Mouse (Mus musculus): ENCODE data around the gene Sec23b. TPM values are rescaled to one million over a fixed set of nuclear protein-coding genes. Genes with fewer than 3 reads are reported as not detected.
"Not testable (repeated sequence)": the region's sequence is repeated elsewhere in the genome, so short reads cannot be mapped to it uniquely, and the experiment has no call there.

Sec23b gene
- polyA plus RNA-seq, 1 experiment from 2014 or later = 127 TPM

- H3K36me3 ChIP-seq (ENCODE audit: control insufficient read depth, insufficient read depth, low read length); H3K4me2 ChIP-seq (ENCODE audit: low read depth); ATAC-seq (ENCODE audit: insufficient read depth, low FRiP score, low TSS enrichment); H3K9ac ChIP-seq (ENCODE audit: low read length); H3K4me3 ChIP-seq (ENCODE audit: low read depth, low read length); DNase-seq (ENCODE audit: low spot score); H3K27me3 ChIP-seq (ENCODE audit: control insufficient read depth, insufficient read depth, low read length); H3K27ac ChIP-seq (ENCODE audit: low read depth, low read length); H3K9me3 ChIP-seq (ENCODE audit: control insufficient read depth, low read length); H3K4me1 ChIP-seq (ENCODE audit: control insufficient read depth, insufficient read depth, low read length): not testable (repeated sequence)
- 67% methylated on average over 8 of the region's 8 CpGs for WGBS
Measured at GRCm38 (mm10) chr2:144593036-144593435, 37.0 kb downstream of the Sec23b start.

- Histone ChIP-seq H3K27ac (ENCODE audit: low read depth, low read length) (no peak within 1 kb of the TSS), H3K9me3 (ENCODE audit: control insufficient read depth, low read length) (no peaks in the 10 kb centered on the region), H3K4me3 (ENCODE audit: low read depth, low read length) (peak within 1 kb of the TSS; percentile 60), H3K9ac (ENCODE audit: low read length) (peak within 1 kb of the TSS; percentile 53), H3K4me2 (ENCODE audit: low read depth) (peak within 1 kb of the TSS; percentile 55), H3K4me1 (ENCODE audit: control insufficient read depth, insufficient read depth, low read length) (no peaks in the 10 kb centered on the region), H3K27me3 (ENCODE audit: control insufficient read depth, insufficient read depth, low read length) (no peaks in the 10 kb centered on the region), H3K36me3 (ENCODE audit: control insufficient read depth, insufficient read depth, low read length) (no peaks in the 10 kb centered on the region)
- ATAC-seq (ENCODE audit: insufficient read depth, low FRiP score, low TSS enrichment) (peak; percentile 97), DNase-seq (ENCODE audit: low spot score) (peak; percentile 85)
- WGBS = 2% methylated on average over 31 of the region's 31 CpGs
Measured at GRCm38 (mm10) chr2:144593951-144594651, 38.1 kb downstream of the Sec23b start, which contains the start of gene Smim26. Gene Smim26 (plus strand): TSS chr2:144594054.

GRCm38 (mm10) chr2:144598006-144598405 lies 42.0 kb downstream of the Sec23b start:
- H3K4me3 ChIP-seq (ENCODE audit: low read depth, low read length) = no peak overlapping the region
- no peaks in the 10 kb centered on the region for H3K27me3 ChIP-seq (ENCODE audit: control insufficient read depth, insufficient read depth, low read length)
- H3K27ac ChIP-seq (ENCODE audit: low read depth, low read length) = no peak overlapping the region
- H3K4me2 ChIP-seq (ENCODE audit: low read depth) = no peak overlapping the region
- no peak overlapping the region for H3K9ac ChIP-seq (ENCODE audit: low read length)
- 79% methylated on average over 2 of the region's 2 CpGs for WGBS
- ATAC-seq (ENCODE audit: insufficient read depth, low FRiP score, low TSS enrichment) (no peak), DNase-seq (ENCODE audit: low spot score) (no peak)
- H3K4me1 ChIP-seq (ENCODE audit: control insufficient read depth, insufficient read depth, low read length) = no peaks in the 10 kb centered on the region
- H3K36me3 ChIP-seq (ENCODE audit: control insufficient read depth, insufficient read depth, low read length) = no peaks in the 10 kb centered on the region
- H3K9me3 ChIP-seq (ENCODE audit: control insufficient read depth, low read length) = no peaks in the 10 kb centered on the region

- Histone ChIP-seq H3K4me1 (ENCODE audit: control insufficient read depth, insufficient read depth, low read length) (no peaks in the 10 kb centered on the region), H3K4me3 (ENCODE audit: low read depth, low read length) (peak within 1 kb of the TSS; percentile 43), H3K36me3 (ENCODE audit: control insufficient read depth, insufficient read depth, low read length) (no peaks in the 10 kb centered on the region), H3K27me3 (ENCODE audit: control insufficient read depth, insufficient read depth, low read length) (no peaks in the 10 kb centered on the region), H3K27ac (ENCODE audit: low read depth, low read length) (no peak within 1 kb of the TSS), H3K4me2 (ENCODE audit: low read depth) (peak within 1 kb of the TSS; percentile 46), H3K9ac (ENCODE audit: low read length) (peak within 1 kb of the TSS; percentile 60), H3K9me3 (ENCODE audit: control insufficient read depth, low read length) (no peaks in the 10 kb centered on the region)
- DNase-seq (ENCODE audit: low spot score) (peak; percentile 90), ATAC-seq (ENCODE audit: insufficient read depth, low FRiP score, low TSS enrichment) (peak; percentile 89)
- WGBS = 2% methylated on average over 46 of the region's 50 CpGs
Measured at GRCm38 (mm10) chr2:144599831-144600687, 44.0 kb downstream of the Sec23b start, which contains the start of gene Dtd1. Gene Dtd1 (plus strand): TSS chr2:144599897.

GRCm38 (mm10) chr2:144601576-144601975 lies 45.5 kb downstream of the Sec23b start:
- Histone ChIP-seq H3K27ac (ENCODE audit: low read depth, low read length) (no peak overlapping the region), H3K9me3 (ENCODE audit: control insufficient read depth, low read length) (no peaks in the 10 kb centered on the region), H3K4me1 (ENCODE audit: control insufficient read depth, insufficient read depth, low read length) (no peaks in the 10 kb centered on the region), H3K9ac (ENCODE audit: low read length) (no peak overlapping the region), H3K4me2 (ENCODE audit: low read depth) (no peak overlapping the region), H3K27me3 (ENCODE audit: control insufficient read depth, insufficient read depth, low read length) (no peaks in the 10 kb centered on the region), H3K4me3 (ENCODE audit: low read depth, low read length) (no peak overlapping the region), H3K36me3 (ENCODE audit: control insufficient read depth, insufficient read depth, low read length) (no peaks in the 10 kb centered on the region)
- no peak for DNase-seq (ENCODE audit: low spot score)
- ATAC-seq (ENCODE audit: insufficient read depth, low FRiP score, low TSS enrichment) = no peak
- WGBS = 88% methylated on average over 1 of the region's 1 CpGs

GRCm38 (mm10) chr2:144613956-144614355 lies 57.9 kb downstream of the Sec23b start:
- Histone ChIP-seq H3K9ac (ENCODE audit: low read length) (no peak overlapping the region), H3K9me3 (ENCODE audit: control insufficient read depth, low read length) (no peaks in the 10 kb centered on the region), H3K4me1 (ENCODE audit: control insufficient read depth, insufficient read depth, low read length) (no peaks in the 10 kb centered on the region), H3K4me3 (ENCODE audit: low read depth, low read length) (no peak overlapping the region), H3K36me3 (ENCODE audit: control insufficient read depth, insufficient read depth, low read length) (no peaks in the 10 kb centered on the region), H3K4me2 (ENCODE audit: low read depth) (no peak overlapping the region), H3K27me3 (ENCODE audit: control insufficient read depth, insufficient read depth, low read length) (no peaks in the 10 kb centered on the region), H3K27ac (ENCODE audit: low read depth, low read length) (no peak overlapping the region)
- no peak for DNase-seq (ENCODE audit: low spot score)
- no peak for ATAC-seq (ENCODE audit: insufficient read depth, low FRiP score, low TSS enrichment)
- 96% methylated on average over 6 of the region's 6 CpGs for WGBS

GRCm38 (mm10) chr2:144617074-144617874 lies 61.2 kb downstream of the Sec23b start:
- Histone ChIP-seq H3K27me3 (ENCODE audit: control insufficient read depth, insufficient read depth, low read length) (no peaks in the 10 kb centered on the region), H3K9ac (ENCODE audit: low read length) (no peak overlapping the region), H3K9me3 (ENCODE audit: control insufficient read depth, low read length) (no peaks in the 10 kb centered on the region), H3K27ac (ENCODE audit: low read depth, low read length) (no peak overlapping the region), H3K4me2 (ENCODE audit: low read depth) (no peak overlapping the region), H3K4me3 (ENCODE audit: low read depth, low read length) (no peak overlapping the region), H3K36me3 (ENCODE audit: control insufficient read depth, insufficient read depth, low read length) (no peaks in the 10 kb centered on the region), H3K4me1 (ENCODE audit: control insufficient read depth, insufficient read depth, low read length) (no peaks in the 10 kb centered on the region)
- no peak for DNase-seq (ENCODE audit: low spot score)
- WGBS = 93% methylated on average over 16 of the region's 16 CpGs
- no peak for ATAC-seq (ENCODE audit: insufficient read depth, low FRiP score, low TSS enrichment)

GRCm38 (mm10) chr2:144621491-144621890 lies 65.5 kb downstream of the Sec23b start:
- H3K4me2 ChIP-seq (ENCODE audit: low read depth) = no peak overlapping the region
- no peak overlapping the region for H3K4me3 ChIP-seq (ENCODE audit: low read depth, low read length)
- no peaks in the 10 kb centered on the region for H3K9me3 ChIP-seq (ENCODE audit: control insufficient read depth, low read length)
- WGBS = 58% methylated on average over 6 of the region's 6 CpGs
- no peak overlapping the region for H3K27ac ChIP-seq (ENCODE audit: low read depth, low read length)
- no peaks in the 10 kb centered on the region for H3K4me1 ChIP-seq (ENCODE audit: control insufficient read depth, insufficient read depth, low read length)
- no peak for DNase-seq (ENCODE audit: low spot score)
- H3K36me3 ChIP-seq (ENCODE audit: control insufficient read depth, insufficient read depth, low read length) = no peaks in the 10 kb centered on the region
- no peak for ATAC-seq (ENCODE audit: insufficient read depth, low FRiP score, low TSS enrichment)
- no peak overlapping the region for H3K9ac ChIP-seq (ENCODE audit: low read length)
- no peaks in the 10 kb centered on the region for H3K27me3 ChIP-seq (ENCODE audit: control insufficient read depth, insufficient read depth, low read length)
